Mouse (Mus musculus): ENCODE results near the gene Ppp1r3e. TPM values are rescaled to one million over a fixed set of nuclear protein-coding genes. Genes with fewer than 3 reads are reported as not detected.

The Ppp1r3e gene
- 0.62 and 0.74 TPM in 2 replicates for total RNA-seq (2012; rRNA removed)

DNA sequence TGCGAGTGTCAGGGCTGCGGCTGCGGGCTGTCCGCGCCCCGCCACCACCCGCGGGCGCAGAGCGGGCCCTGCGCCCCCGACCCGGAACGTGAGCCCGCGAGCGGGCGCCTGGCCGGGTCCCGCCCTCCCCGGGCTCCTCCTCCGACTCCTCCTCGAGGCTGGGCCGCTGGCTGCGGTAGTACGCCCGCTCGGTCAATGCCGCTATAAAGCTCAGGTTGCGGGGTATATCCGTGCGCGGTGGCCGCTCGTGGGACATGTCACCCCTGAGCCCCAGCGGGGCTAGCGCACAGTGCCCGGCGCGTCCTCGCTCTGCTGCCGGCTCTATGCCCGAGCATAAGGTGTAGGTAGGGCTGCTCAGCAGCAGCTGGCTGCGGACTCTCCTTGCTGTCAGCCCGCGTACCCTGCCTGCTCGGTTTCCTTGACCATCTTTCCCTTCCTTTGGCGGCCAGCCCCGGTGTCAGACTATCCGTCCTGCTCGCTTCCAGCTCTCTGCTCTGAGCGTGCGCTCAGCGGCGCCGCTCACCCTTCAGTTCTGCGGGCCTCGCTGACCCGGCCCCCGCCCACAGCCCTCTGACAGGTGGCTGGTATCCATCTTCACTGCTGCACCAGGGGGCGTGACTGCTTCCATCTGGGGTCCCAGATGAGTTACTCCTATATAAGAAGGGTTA lies at the start of gene Ppp1r3e:
Gene Ppp1r3e (minus strand): TSS at position 503 of the 668 bp plus-strand sequence.
- in situ Hi-C loops (cut with MboI; ENCODE audit: low sequenced_read_pairs in 2 of 2, unreplicated experiment in 2 of 2): no loop called here
- Histone ChIP-seq H3K27ac (ENCODE audit: insufficient read depth, low read depth, low read length, poor library complexity, severe bottlenecking) (0 out of 2 replicates have a peak within 1 kb of the TSS, but pooled peaks have one; percentile 33), H3K4me1 (ENCODE audit: control insufficient read depth in 2 of 2, insufficient read depth in 2 of 2, low read length in 2 of 2, poor library complexity in 1 of 2) (peaks cover 0 to 3% of the 10 kb centered on the region in 2 experiments; a peak in 2 of 4 replicates), H3K9ac (ENCODE audit: insufficient read depth, low read depth, low read length, poor library complexity, severe bottlenecking) (peak within 1 kb of the TSS; percentile 93), H3K36me3 (ENCODE audit: control insufficient read depth, insufficient read depth, low read length, poor library complexity, severe bottlenecking) (no peaks in the 10 kb centered on the region), H3K9me3 (ENCODE audit: control insufficient read depth, insufficient read depth, low read depth, low read length) (no peaks in the 10 kb centered on the region), H3K4me3 (ENCODE audit: insufficient read depth in 1 of 2, low read depth in 1 of 2, low read length in 2 of 2, poor library complexity in 1 of 2, severe bottlenecking in 1 of 2) (peak within 1 kb of the TSS; percentile 95 to 97)
- TF ChIP-seq CHD2 (IDR thresholded peaks at IDR 0.05; ENCODE audit: low read depth, low read length): no peak
- TF ChIP-seq HCFC1 (IDR thresholded peaks at IDR 0.05; ENCODE audit: borderline replicate concordance, insufficient read depth, low read length): no peak
- TF ChIP-seq ZC3H11A (IDR thresholded peaks at IDR 0.05; ENCODE audit: borderline replicate concordance, low read depth, low read length): no peak
- TF ChIP-seq MAFK (IDR thresholded peaks at IDR 0.05; ENCODE audit: insufficient read depth, low read depth, low read length): no peak
- no peak for TF ChIP-seq ZNF384 (IDR thresholded peaks at IDR 0.05; ENCODE audit: low read depth, low read length)
- no peak for DNase-seq (ENCODE audit: low read depth, low spot score)

DNA sequence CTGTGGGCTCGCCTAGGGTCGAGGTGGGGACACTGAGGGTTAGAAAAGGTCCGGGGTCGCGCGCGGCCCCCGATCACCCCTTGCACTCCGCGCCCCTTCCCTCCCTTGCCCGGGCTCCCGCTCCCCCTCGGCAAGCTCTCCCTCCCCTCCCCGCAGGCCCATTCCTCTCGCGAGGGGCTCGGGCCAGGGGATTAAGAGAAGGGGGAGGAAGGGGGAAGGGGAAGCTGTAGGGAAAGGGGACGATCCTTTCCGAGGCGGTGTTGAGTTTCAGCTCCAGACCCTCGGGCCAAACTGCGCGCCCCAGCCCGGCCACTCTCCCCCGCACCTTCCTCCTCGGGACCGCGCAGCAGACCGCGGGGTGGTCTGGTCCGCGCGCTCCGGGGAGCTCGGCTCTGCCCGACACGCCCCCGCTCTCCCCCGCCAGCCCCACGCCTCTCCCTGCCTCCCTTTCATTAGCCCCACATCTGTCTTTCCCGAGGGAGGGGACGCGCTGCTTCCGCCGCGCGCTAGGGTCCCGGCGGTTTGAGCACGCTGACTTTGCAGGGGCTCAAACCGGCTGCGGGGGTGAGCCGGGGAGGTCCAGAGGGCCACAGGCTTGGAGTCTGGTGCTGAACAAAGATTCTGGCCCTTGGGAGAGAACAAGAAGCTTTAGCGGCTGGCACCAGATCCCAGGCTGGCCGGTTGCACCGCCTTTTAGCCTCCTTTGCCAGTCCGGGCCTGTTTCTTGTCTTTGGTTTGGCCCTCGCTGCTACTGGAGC lies 49.2 kb upstream of the Ppp1r3e start:
- DNase-seq (ENCODE audit: low read depth, low spot score): peak; percentile 70
- TF ChIP-seq HCFC1 (IDR thresholded peaks at IDR 0.05; ENCODE audit: borderline replicate concordance, insufficient read depth, low read length) (no peak), CHD2 (IDR thresholded peaks at IDR 0.05; ENCODE audit: low read depth, low read length) (peak; percentile 87)
- H3K9ac ChIP-seq (ENCODE audit: insufficient read depth, low read depth, low read length, poor library complexity, severe bottlenecking): peak overlapping the region; percentile 90
- peaks cover 13 to 19% of the 10 kb centered on the region in 2 experiments; a peak in 3 of 4 replicates for H3K4me1 ChIP-seq (ENCODE audit: control insufficient read depth in 2 of 2, insufficient read depth in 2 of 2, low read length in 2 of 2, poor library complexity in 1 of 2)
- H3K36me3 ChIP-seq (ENCODE audit: control insufficient read depth, insufficient read depth, low read length, poor library complexity, severe bottlenecking): peaks cover 6% of the 10 kb centered on the region; the same call in 1 of the 2 replicates
- peak overlapping the region; percentile 81 to 83 for H3K4me3 ChIP-seq (ENCODE audit: insufficient read depth in 1 of 2, low read depth in 1 of 2, low read length in 2 of 2, poor library complexity in 1 of 2, severe bottlenecking in 1 of 2)
- no peaks in the 10 kb centered on the region for H3K9me3 ChIP-seq (ENCODE audit: control insufficient read depth, insufficient read depth, low read depth, low read length)
- in situ Hi-C loops (cut with MboI; ENCODE audit: low sequenced_read_pairs in 2 of 2, unreplicated experiment in 2 of 2): no loop called here
- H3K27ac ChIP-seq (ENCODE audit: insufficient read depth, low read depth, low read length, poor library complexity, severe bottlenecking): peak overlapping the region; percentile 70

DNA sequence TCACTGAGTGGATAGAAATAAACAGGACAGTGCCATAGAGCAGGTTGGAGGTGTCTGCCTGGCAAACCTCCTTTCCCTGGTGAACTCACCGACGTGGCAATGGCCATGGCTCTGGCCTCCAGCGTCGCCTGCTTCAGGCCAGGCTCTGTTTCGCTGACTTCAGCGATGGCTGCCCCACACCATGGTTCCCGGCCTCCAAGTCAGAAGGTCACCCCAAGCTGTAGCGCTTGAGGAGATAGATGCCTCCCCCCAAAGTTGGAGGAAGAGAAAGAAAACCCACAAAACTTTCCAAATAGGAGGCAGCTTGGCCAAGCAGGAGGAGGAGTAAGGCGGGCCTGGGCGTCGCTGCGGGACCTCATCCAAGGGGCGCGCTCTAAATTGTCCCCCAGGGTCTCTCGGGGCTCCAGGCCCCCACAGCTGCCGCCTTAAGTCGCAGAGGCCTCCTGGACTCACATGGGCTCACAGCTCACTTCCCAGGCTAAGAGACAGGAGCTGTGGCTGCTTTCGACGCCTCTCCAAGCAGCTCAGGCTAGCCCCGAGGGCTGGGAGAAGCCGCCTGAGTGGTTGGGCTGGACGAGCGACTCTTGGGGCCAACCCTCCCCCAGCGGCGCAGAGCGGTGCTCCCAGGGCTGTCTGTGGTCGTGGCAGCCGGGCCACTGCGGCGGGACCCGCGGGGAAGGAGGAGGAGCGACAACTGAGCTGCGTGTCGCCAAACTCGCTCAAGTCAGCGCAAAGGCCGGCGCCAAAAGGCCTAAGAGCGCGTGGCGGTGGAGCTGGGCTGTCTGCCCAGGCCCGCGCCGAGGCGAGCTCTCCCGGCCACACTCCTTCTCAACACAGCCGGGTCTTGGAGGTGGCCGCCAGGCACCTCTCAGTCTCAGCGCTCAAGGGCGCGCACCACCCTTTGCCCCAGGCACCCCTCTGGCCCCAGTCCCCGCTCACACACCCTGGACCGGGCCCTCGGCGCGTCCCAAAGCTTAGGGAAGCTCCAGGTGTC lies 48.3 kb upstream of the Ppp1r3e start, which contains the start of gene Efs:
Gene Efs (minus strand): TSS at position 778 of the 994 bp plus-strand sequence.
- TF ChIP-seq ZC3H11A (IDR thresholded peaks at IDR 0.05; ENCODE audit: borderline replicate concordance, low read depth, low read length): no peak
- no peak for TF ChIP-seq HCFC1 (IDR thresholded peaks at IDR 0.05; ENCODE audit: borderline replicate concordance, insufficient read depth, low read length)
- no peak for TF ChIP-seq CHD2 (IDR thresholded peaks at IDR 0.05; ENCODE audit: low read depth, low read length)
- no peak for TF ChIP-seq ZNF384 (IDR thresholded peaks at IDR 0.05; ENCODE audit: low read depth, low read length)
- TF ChIP-seq MAFK (IDR thresholded peaks at IDR 0.05; ENCODE audit: insufficient read depth, low read depth, low read length): no peak
- peaks cover 13 to 18% of the 10 kb centered on the region in 2 experiments; a peak in 3 of 4 replicates for H3K4me1 ChIP-seq (ENCODE audit: control insufficient read depth in 2 of 2, insufficient read depth in 2 of 2, low read length in 2 of 2, poor library complexity in 1 of 2)
- no peaks in the 10 kb centered on the region for H3K9me3 ChIP-seq (ENCODE audit: control insufficient read depth, insufficient read depth, low read depth, low read length)
- peaks cover 6% of the 10 kb centered on the region; the same call in 1 of the 2 replicates for H3K36me3 ChIP-seq (ENCODE audit: control insufficient read depth, insufficient read depth, low read length, poor library complexity, severe bottlenecking)
- peak within 1 kb of the TSS; percentile 81 to 83 for H3K4me3 ChIP-seq (ENCODE audit: insufficient read depth in 1 of 2, low read depth in 1 of 2, low read length in 2 of 2, poor library complexity in 1 of 2, severe bottlenecking in 1 of 2)
- in situ Hi-C loops (cut with MboI; ENCODE audit: low sequenced_read_pairs in 2 of 2, unreplicated experiment in 2 of 2): no loop called here
- DNase-seq (ENCODE audit: low read depth, low spot score): peak; percentile 28
- peak within 1 kb of the TSS; percentile 70 for H3K27ac ChIP-seq (ENCODE audit: insufficient read depth, low read depth, low read length, poor library complexity, severe bottlenecking)
- peak within 1 kb of the TSS; percentile 90 for H3K9ac ChIP-seq (ENCODE audit: insufficient read depth, low read depth, low read length, poor library complexity, severe bottlenecking)

Data from ES-E14 (cell line).